Comparison of ENCODE assay signal across 9 mouse cellular contexts in genomic region chr1:180407727-180408719, GRCm38 (mm10).
DNase-seq lines count a peak whose midpoint lies in the region; ATAC-seq lines count a peak whose summit lies in the region.
"Had no signal": no experiment of that assay in that cellular context is flagged by ENCODE, and none has a peak within 500 bp of the region (broad histone marks: within the 10 kb centered on the region; RNA-seq: fewer than 3 reads in every experiment).

No protein-coding gene starts in this region.

- peaks cover 82% of the 10 kb centered on the region for H3K4me1 ChIP-seq in heart, embryonic 12.5 days (replicated peaks)
- H3K4me1 ChIP-seq in midbrain, embryonic 11.5 days (ENCODE audit: control insufficient read depth, insufficient read depth, low read length), result peaks cover 3% of the 10 kb centered on the region; the same call in 1 of the 2 replicates
- peaks cover 4% of the 10 kb centered on the region; the same call in 1 of the 2 replicates for H3K4me1 ChIP-seq in midbrain, embryonic 13.5 days (replicated peaks)
- H3K4me1 ChIP-seq in intestine, embryonic 16.5 days (ENCODE audit: control insufficient read depth, insufficient read depth, low read length), result peaks cover 56% of the 10 kb centered on the region

- H3K27me3 ChIP-seq in heart, embryonic 12.5 days (replicated peaks), result no peaks in the 10 kb centered on the region
- H3K27me3 ChIP-seq in midbrain, embryonic 11.5 days (ENCODE audit: control insufficient read depth, insufficient read depth, low read length), result no peaks in the 10 kb centered on the region
- no peaks in the 10 kb centered on the region for H3K27me3 ChIP-seq in midbrain, embryonic 13.5 days
- no peaks in the 10 kb centered on the region for H3K27me3 ChIP-seq in intestine, embryonic 16.5 days (replicated peaks; ENCODE audit: control insufficient read depth, insufficient read depth, low read length)
- H3K27me3 ChIP-seq: neural tube, embryonic 12.5 days had no signal

- 0 out of 2 replicates have a peak overlapping the region, but pooled peaks have one; percentile 46 for H3K9ac ChIP-seq in heart, embryonic 12.5 days
- peak overlapping the region; percentile 20 for H3K9ac ChIP-seq in midbrain, embryonic 11.5 days (ENCODE audit: low read length)
- H3K9ac ChIP-seq in midbrain, embryonic 13.5 days (replicated peaks), result no peak overlapping the region
- no peak overlapping the region for H3K9ac ChIP-seq in intestine, embryonic 16.5 days (ENCODE audit: low read depth, low read length)
- H3K9ac ChIP-seq: neural tube, embryonic 12.5 days had no signal

- H3K36me3 ChIP-seq in heart, embryonic 12.5 days, result no peaks in the 10 kb centered on the region
- no peaks in the 10 kb centered on the region for H3K36me3 ChIP-seq in midbrain, embryonic 11.5 days (ENCODE audit: control insufficient read depth, insufficient read depth, low read length)
- no peaks in the 10 kb centered on the region for H3K36me3 ChIP-seq in midbrain, embryonic 13.5 days
- H3K36me3 ChIP-seq in intestine, embryonic 16.5 days (ENCODE audit: control insufficient read depth, insufficient read depth, low read length), result no peaks in the 10 kb centered on the region
- H3K36me3 ChIP-seq: neural tube, embryonic 12.5 days had no signal

- no peak overlapping the region for H3K27ac ChIP-seq in heart, embryonic 12.5 days (ENCODE audit: poor library complexity, severe bottlenecking)
- no peak overlapping the region for H3K27ac ChIP-seq in midbrain, embryonic 11.5 days (ENCODE audit: low read depth, low read length)
- H3K27ac ChIP-seq in midbrain, embryonic 13.5 days, result no peak overlapping the region
- peak overlapping the region; percentile 66 for H3K27ac ChIP-seq in intestine, embryonic 16.5 days (ENCODE audit: low read length)
- H3K27ac ChIP-seq: neural tube, embryonic 12.5 days had no signal

- ATAC-seq in heart, embryonic 12.5 days (ENCODE audit: insufficient number of reproducible peaks, low FRiP score), result no peak
- ATAC-seq in midbrain, embryonic 11.5 days (ENCODE audit: low FRiP score), result no peak
- ATAC-seq in midbrain, embryonic 13.5 days, result no peak
- no peak for ATAC-seq in intestine, embryonic 16.5 days

- no peak overlapping the region for H3K4me2 ChIP-seq in heart, embryonic 12.5 days
- no peak overlapping the region for H3K4me2 ChIP-seq in midbrain, embryonic 11.5 days
- no peak overlapping the region for H3K4me2 ChIP-seq in midbrain, embryonic 13.5 days (replicated peaks)
- peak overlapping the region; percentile 32; the same call in 1 of the 2 replicates for H3K4me2 ChIP-seq in intestine, embryonic 16.5 days (ENCODE audit: low read depth, low read length)

- 68% methylated on average over 18 of the region's 18 CpGs for WGBS in heart, embryonic 12.5 days
- 85% methylated on average over 18 of the region's 18 CpGs for WGBS in midbrain, embryonic 11.5 days
- WGBS in midbrain, embryonic 13.5 days, result 80% methylated on average over 18 of the region's 18 CpGs
- 75% methylated on average over 18 of the region's 18 CpGs for WGBS in intestine, embryonic 16.5 days

- DNase-seq in heart, adult 8-10 months (ENCODE audit: low spot score), result no peak
- DNase-seq in midbrain, embryonic 11.5 days (ENCODE audit: low spot score, missing footprints), result no peak
- DNase-seq in thymus, postnatal 0 days (ENCODE audit: low spot score), result no peak
- no peak for DNase-seq in layer of hippocampus, postnatal 25 days (ENCODE audit: extremely low spot score in 1 of 2, low spot score in 1 of 2)
- DNase-seq in cerebellum, adult 9-10 months, result no peak

- no peak overlapping the region for H3K4me3 ChIP-seq in heart, embryonic 12.5 days
- no peak overlapping the region for H3K4me3 ChIP-seq in midbrain, embryonic 11.5 days (ENCODE audit: low read depth, low read length)
- H3K4me3 ChIP-seq in midbrain, embryonic 13.5 days (replicated peaks), result no peak overlapping the region
- H3K4me3 ChIP-seq in intestine, embryonic 16.5 days (ENCODE audit: low read length), result no peak overlapping the region
- H3K4me3 ChIP-seq: neural tube, embryonic 12.5 days had no signal

- H3K9me3 ChIP-seq in heart, embryonic 12.5 days (replicated peaks), result no peaks in the 10 kb centered on the region
- no peaks in the 10 kb centered on the region for H3K9me3 ChIP-seq in midbrain, embryonic 11.5 days (ENCODE audit: control insufficient read depth, low read length)
- no peaks in the 10 kb centered on the region for H3K9me3 ChIP-seq in midbrain, embryonic 13.5 days
- H3K9me3 ChIP-seq in intestine, embryonic 16.5 days (ENCODE audit: control insufficient read depth, low read length), result no peaks in the 10 kb centered on the region
- H3K9me3 ChIP-seq: neural tube, embryonic 12.5 days had no signal

Comparison
In these comparisons a context has a peak if more than half of its experiments do, and no peak if none do; other contexts are left out.
1. H3K9ac ChIP-seq: peak in heart, embryonic 12.5 days (single experiment) and midbrain, embryonic 11.5 days (single experiment); none in midbrain, embryonic 13.5 days (single experiment) and intestine, embryonic 16.5 days (single experiment).